Mouse (Mus musculus): ENCODE data around the gene Arrdc1. TPM values are rescaled to one million over a fixed set of nuclear protein-coding genes. Genes with fewer than 3 reads are reported as not detected.
"Not testable (repeated sequence)": the region's sequence is repeated elsewhere in the genome, so short reads cannot be mapped to it uniquely, and the experiment has no call there.

Gene Arrdc1
- total RNA-seq (2021): 1 to 10 TPM; 5.3 to 6.6 TPM

- DNase-seq (ENCODE audit: low spot score): peak; percentile 82
- intact Hi-C loops (cut with DNase I): no loop called here
Measured at GRCm38 (mm10) chr2:24935057-24935796, at the start of gene Arrdc1. TSS of gene Arrdc1 (minus strand) at chr2:24935252.

- intact Hi-C loops (cut with DNase I): no loop called here
- DNase-seq (ENCODE audit: low spot score): no peak
Measured at GRCm38 (mm10) chr2:24976960-24977359, 41.9 kb upstream of the Arrdc1 start.

GRCm38 (mm10) chr2:24975704-24976297, 40.7 kb upstream of the Arrdc1 start, which contains the start of gene Pnpla7:
TSS of gene Pnpla7 (plus strand) at chr2:24976033.
- DNase-seq (ENCODE audit: low spot score): peak; percentile 72
- intact Hi-C loops (cut with DNase I): no loop called here

GRCm38 (mm10) chr2:24974906-24975703, 40.1 kb upstream of the Arrdc1 start, which contains the start of gene Mrpl41:
TSS of gene Mrpl41 (minus strand) at chr2:24975098.
- peak; percentile 97 for DNase-seq (ENCODE audit: low spot score)
- intact Hi-C loops (cut with DNase I): no loop called here

GRCm38 (mm10) chr2:24974452-24974851, 39.4 kb upstream of the Arrdc1 start:
- DNase-seq (ENCODE audit: low spot score); intact Hi-C loops (cut with DNase I): not testable (repeated sequence)

- intact Hi-C loops (cut with DNase I): no loop called here
- no peak for DNase-seq (ENCODE audit: low spot score)
Measured at GRCm38 (mm10) chr2:24970386-24970785, 35.3 kb upstream of the Arrdc1 start.

GRCm38 (mm10) chr2:24962304-24963000, 27.4 kb upstream of the Arrdc1 start, which contains the start of gene Dph7:
TSS of gene Dph7 (plus strand) at chr2:24962400.
- intact Hi-C loops (cut with DNase I): loop anchor here (10.0 kb wide), 1 partner anchor 222 kb away; the partner anchor contains the start of gene Nrarp
- peak; percentile 58 for DNase-seq (ENCODE audit: low spot score)

- intact Hi-C loops (cut with DNase I): loop anchor here (10.0 kb wide), 1 partner anchor 224 kb away; the partner anchor contains the start of gene Nrarp
- DNase-seq (ENCODE audit: low spot score): no peak
Measured at GRCm38 (mm10) chr2:24960910-24961309, 25.9 kb upstream of the Arrdc1 start.

- intact Hi-C loops (cut with DNase I): no loop called here
- no peak for DNase-seq (ENCODE audit: low spot score)
Measured at GRCm38 (mm10) chr2:24952537-24953055, 17.5 kb upstream of the Arrdc1 start.

GRCm38 (mm10) chr2:24950189-24950535, 15.1 kb upstream of the Arrdc1 start:
- intact Hi-C loops (cut with DNase I): no loop called here
- no peak for DNase-seq (ENCODE audit: low spot score)

- intact Hi-C loops (cut with DNase I): loop anchor here (10.0 kb wide), 1 partner anchor 375 kb away; no protein-coding TSS in a partner anchor
- peak; percentile 95 for DNase-seq (ENCODE audit: low spot score)
Measured at GRCm38 (mm10) chr2:24949421-24950188, 14.6 kb upstream of the Arrdc1 start, which contains the start of gene Zmynd19. TSS of gene Zmynd19 (plus strand) at chr2:24949792.

- DNase-seq (ENCODE audit: low spot score): not testable (repeated sequence)
- intact Hi-C loops (cut with DNase I): loop anchor here (5.0 to 10.0 kb wide), 2 partner anchors 92 to 370 kb away; no protein-coding TSS in a partner anchor
Measured at GRCm38 (mm10) chr2:24944304-24944703, 9.3 kb upstream of the Arrdc1 start.

GRCm38 (mm10) chr2:24942092-24942491, 7.0 kb upstream of the Arrdc1 start:
- intact Hi-C loops (cut with DNase I): loop anchor here (5.0 to 10.0 kb wide), 2 partner anchors 90 to 367 kb away; no protein-coding TSS in a partner anchor

GRCm38 (mm10) chr2:24934441-24934963, 550 bp downstream of the Arrdc1 start:
- no peak for DNase-seq (ENCODE audit: low spot score)

More at GRCm38 (mm10) chr2:24942092-24942491, 7.0 kb upstream of the Arrdc1 start:
- no peak for DNase-seq (ENCODE audit: low spot score)

GRCm38 (mm10) chr2:24929593-24929992, 5.5 kb downstream of the Arrdc1 start:
- DNase-seq (ENCODE audit: low spot score): no peak
- intact Hi-C loops (cut with DNase I): no loop called here

More at GRCm38 (mm10) chr2:24934441-24934963, 550 bp downstream of the Arrdc1 start:
- intact Hi-C loops (cut with DNase I): no loop called here

GRCm38 (mm10) chr2:24929119-24929518, 5.9 kb downstream of the Arrdc1 start:
- intact Hi-C loops (cut with DNase I): no loop called here
- DNase-seq (ENCODE audit: low spot score): no peak

- DNase-seq (ENCODE audit: low spot score): no peak
- intact Hi-C loops (cut with DNase I): no loop called here
Measured at GRCm38 (mm10) chr2:24927810-24928479, 7.1 kb downstream of the Arrdc1 start.

- intact Hi-C loops (cut with DNase I): no loop called here
- DNase-seq (ENCODE audit: low spot score): no peak
Measured at GRCm38 (mm10) chr2:24926965-24927358, 8.1 kb downstream of the Arrdc1 start.

All from heart, postnatal 25 days (tissue).